Mouse (Mus musculus): ENCODE data around the gene Abhd14a.

- no peak for TF ChIP-seq GATA1 (IDR thresholded peaks at IDR 0.05; ENCODE audit: borderline replicate concordance, low read length)
- TF ChIP-seq FLI1 (IDR thresholded peaks at IDR 0.05; ENCODE audit: low read length) = no peak
These were observed 37.3 kb downstream of the Abhd14a start for GRCm38 (mm10) chr9:106410086-106410650.
